Mouse (Mus musculus): ENCODE results near the gene Nhs. TPM values are rescaled to one million over a fixed set of nuclear protein-coding genes. Genes with fewer than 3 reads are reported as not detected.

Nhs gene
- total RNA-seq (2014; fragmentation: Nextera tagmentation) (not detected in 2 replicates), total RNA-seq (2017) (under 0.01 and 0.06 TPM in 2 replicates), polyA plus RNA-seq (2012) (not detected in 2 replicates)

DNA sequence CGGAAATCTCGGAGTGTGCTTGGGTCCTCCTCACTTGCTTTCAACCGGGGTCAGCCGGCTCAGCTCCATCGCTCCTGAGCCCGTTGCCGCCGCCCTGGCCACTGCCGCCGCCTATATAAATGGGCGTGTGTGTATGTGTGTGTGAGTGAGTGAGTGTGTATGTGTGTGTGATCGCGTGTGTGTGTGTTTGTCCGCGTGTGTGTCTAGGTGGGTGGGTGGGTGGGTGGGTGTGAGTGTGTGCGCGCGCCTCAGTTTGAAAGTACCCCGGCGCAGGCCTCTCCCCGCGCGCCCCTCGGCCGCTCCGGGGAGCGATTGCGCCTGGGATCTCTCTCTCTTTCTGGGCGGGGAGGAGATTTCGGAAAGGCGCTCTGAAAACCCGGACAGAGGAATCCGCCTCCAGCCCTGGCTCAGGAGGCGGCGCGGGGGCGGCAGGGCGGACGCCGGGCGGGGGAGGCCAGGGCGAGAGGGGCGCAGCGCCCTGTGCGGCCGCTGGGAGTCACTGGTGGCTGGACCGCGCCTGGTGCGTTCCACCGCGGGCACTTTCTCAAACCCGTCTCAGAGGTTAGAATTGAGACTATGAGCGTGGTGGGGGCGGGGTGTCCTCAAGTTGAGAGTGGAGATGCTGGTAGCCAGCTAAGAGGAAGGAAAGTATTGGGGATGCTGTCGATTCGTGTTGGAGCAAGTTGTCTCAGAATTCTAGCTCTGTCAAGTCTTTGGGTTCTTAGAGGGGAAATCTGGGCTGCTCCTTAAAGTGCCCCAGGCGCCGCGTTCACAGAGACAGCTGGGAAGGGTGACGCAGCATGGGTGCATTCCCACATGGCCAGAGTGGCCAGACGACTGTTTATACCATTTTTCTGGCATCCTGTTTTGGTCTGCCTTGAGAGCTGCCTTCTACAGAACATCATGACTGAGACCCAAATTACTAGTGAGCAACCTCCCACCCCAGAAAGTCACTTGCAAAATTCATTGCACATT, at the start of gene Nhs:
Gene Nhs (minus strand): TSS at position 94 of the 975 bp plus-strand sequence.
- Histone ChIP-seq H3K4me1 (ENCODE audit: insufficient read depth, low read depth, low read length) (no peaks in the 10 kb centered on the region), H3K4me3 (ENCODE audit: low read depth, low read length) (no peak within 1 kb of the TSS), H3K9me3 (replicated peaks) (no peaks in the 10 kb centered on the region), H3K36me3 (replicated peaks) (no peaks in the 10 kb centered on the region), H3K27me3 (ENCODE audit: insufficient read depth, low read length) (peaks cover 14% of the 10 kb centered on the region; the same call in 1 of the 2 replicates)
- TF ChIP-seq CTCF (IDR thresholded peaks at IDR 0.05; ENCODE audit: low read depth, low read length) (no peak), POLR2AphosphoS5 (IDR thresholded peaks at IDR 0.05; ENCODE audit: insufficient replicate concordance, low read depth, low read length) (no peak), GATA2 (IDR thresholded peaks at IDR 0.05; ENCODE audit: borderline replicate concordance, low read depth, low read length) (no peak), TAL1 (conservative IDR thresholded peaks at IDR 0.05; ENCODE audit: low read depth, low read length) (no peak), GATA1 (IDR thresholded peaks at IDR 0.05; ENCODE audit: borderline replicate concordance, low read length) (no peak)
- ATAC-seq (ENCODE audit: extremely low read depth, insufficient number of reproducible peaks, low FRiP score, poor library complexity, severe bottlenecking) (no peak), DNase-seq (ENCODE audit: low spot score) (no peak)

DNA sequence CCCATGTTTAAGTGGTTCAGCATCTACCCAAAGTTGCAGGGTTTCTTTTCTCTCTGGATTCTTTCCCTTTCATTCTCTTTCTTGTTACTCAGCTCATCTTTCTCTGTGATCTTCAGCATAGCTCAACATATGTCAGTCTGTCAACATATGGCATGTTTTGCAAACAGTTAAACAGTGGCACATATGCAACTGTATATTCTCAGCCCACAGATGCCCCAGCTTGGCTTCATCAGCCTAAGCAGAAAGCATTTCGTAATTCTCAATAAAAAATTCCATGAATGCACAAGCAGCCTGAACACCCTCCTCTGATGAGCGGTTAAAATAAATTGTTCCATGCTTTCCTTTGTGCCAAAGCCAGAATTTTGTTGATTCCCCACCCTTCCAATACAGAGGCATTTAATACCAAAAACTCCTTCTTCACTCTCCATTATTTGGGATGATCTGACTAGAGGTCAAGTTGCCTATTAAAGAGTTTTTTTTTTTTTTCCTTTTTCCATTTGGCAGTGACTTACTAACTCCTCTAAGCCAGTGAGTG, 46.9 kb upstream of the Nhs start:
- DNase-seq (ENCODE audit: low spot score): no peak
- Histone ChIP-seq H3K9me3 (replicated peaks) (no peaks in the 10 kb centered on the region), H3K27me3 (ENCODE audit: insufficient read depth, low read length) (no peaks in the 10 kb centered on the region), H3K4me3 (ENCODE audit: low read depth, low read length) (no peak overlapping the region), H3K36me3 (replicated peaks) (no peaks in the 10 kb centered on the region), H3K4me1 (ENCODE audit: insufficient read depth, low read depth, low read length) (no peaks in the 10 kb centered on the region)
- no peak for TF ChIP-seq GATA2 (IDR thresholded peaks at IDR 0.05; ENCODE audit: borderline replicate concordance, low read depth, low read length)
- no peak for TF ChIP-seq POLR2AphosphoS5 (IDR thresholded peaks at IDR 0.05; ENCODE audit: insufficient replicate concordance, low read depth, low read length)
- TF ChIP-seq TAL1 (conservative IDR thresholded peaks at IDR 0.05; ENCODE audit: low read depth, low read length): no peak
- TF ChIP-seq GATA1 (IDR thresholded peaks at IDR 0.05; ENCODE audit: borderline replicate concordance, low read length): no peak
- no peak for TF ChIP-seq CTCF (IDR thresholded peaks at IDR 0.05; ENCODE audit: low read depth, low read length)
- ATAC-seq (ENCODE audit: extremely low read depth, insufficient number of reproducible peaks, low FRiP score, poor library complexity, severe bottlenecking): no peak

GRCm38 (mm10) chrX:162158743-162159636, 540 bp downstream of the Nhs start:
- ATAC-seq (ENCODE audit: extremely low read depth, insufficient number of reproducible peaks, low FRiP score, poor library complexity, severe bottlenecking) (no peak), DNase-seq (ENCODE audit: low spot score) (no peak)
- Histone ChIP-seq H3K27me3 (ENCODE audit: insufficient read depth, low read length) (peaks cover 14% of the 10 kb centered on the region; the same call in 1 of the 2 replicates), H3K4me3 (ENCODE audit: low read depth, low read length) (no peak overlapping the region), H3K36me3 (replicated peaks) (no peaks in the 10 kb centered on the region), H3K9me3 (replicated peaks) (no peaks in the 10 kb centered on the region), H3K4me1 (ENCODE audit: insufficient read depth, low read depth, low read length) (no peaks in the 10 kb centered on the region)
- no peak for TF ChIP-seq TAL1 (conservative IDR thresholded peaks at IDR 0.05; ENCODE audit: low read depth, low read length)
- no peak for TF ChIP-seq POLR2AphosphoS5 (IDR thresholded peaks at IDR 0.05; ENCODE audit: insufficient replicate concordance, low read depth, low read length)
- no peak for TF ChIP-seq GATA2 (IDR thresholded peaks at IDR 0.05; ENCODE audit: borderline replicate concordance, low read depth, low read length)
- TF ChIP-seq GATA1 (IDR thresholded peaks at IDR 0.05; ENCODE audit: borderline replicate concordance, low read length): no peak
- TF ChIP-seq CTCF (IDR thresholded peaks at IDR 0.05; ENCODE audit: low read depth, low read length): no peak

GRCm38 (mm10) chrX:162158142-162158541, 1.4 kb downstream of the Nhs start:
- ATAC-seq (ENCODE audit: extremely low read depth, insufficient number of reproducible peaks, low FRiP score, poor library complexity, severe bottlenecking): no peak
- H3K9me3 ChIP-seq (replicated peaks): no peaks in the 10 kb centered on the region
- peaks cover 14% of the 10 kb centered on the region; the same call in 1 of the 2 replicates for H3K27me3 ChIP-seq (ENCODE audit: insufficient read depth, low read length)
- H3K4me1 ChIP-seq (ENCODE audit: insufficient read depth, low read depth, low read length): no peaks in the 10 kb centered on the region
- DNase-seq (ENCODE audit: low spot score): no peak
- TF ChIP-seq POLR2AphosphoS5 (IDR thresholded peaks at IDR 0.05; ENCODE audit: insufficient replicate concordance, low read depth, low read length) (no peak), CTCF (IDR thresholded peaks at IDR 0.05; ENCODE audit: low read depth, low read length) (no peak), GATA2 (IDR thresholded peaks at IDR 0.05; ENCODE audit: borderline replicate concordance, low read depth, low read length) (no peak), TAL1 (conservative IDR thresholded peaks at IDR 0.05; ENCODE audit: low read depth, low read length) (no peak), GATA1 (IDR thresholded peaks at IDR 0.05; ENCODE audit: borderline replicate concordance, low read length) (no peak)
- H3K36me3 ChIP-seq (replicated peaks): no peaks in the 10 kb centered on the region
- no peak overlapping the region for H3K4me3 ChIP-seq (ENCODE audit: low read depth, low read length)

GRCm38 (mm10) chrX:162137807-162138206, 21.7 kb downstream of the Nhs start:
- H3K9me3 ChIP-seq (replicated peaks): no peaks in the 10 kb centered on the region
- H3K4me1 ChIP-seq (ENCODE audit: insufficient read depth, low read depth, low read length): no peaks in the 10 kb centered on the region
- H3K27me3 ChIP-seq (ENCODE audit: insufficient read depth, low read length): no peaks in the 10 kb centered on the region
- no peaks in the 10 kb centered on the region for H3K36me3 ChIP-seq (replicated peaks)
- H3K4me3 ChIP-seq (ENCODE audit: low read depth, low read length): no peak overlapping the region
- TF ChIP-seq CTCF (IDR thresholded peaks at IDR 0.05; ENCODE audit: low read depth, low read length): no peak
- TF ChIP-seq POLR2AphosphoS5 (IDR thresholded peaks at IDR 0.05; ENCODE audit: insufficient replicate concordance, low read depth, low read length): no peak
- no peak for TF ChIP-seq GATA2 (IDR thresholded peaks at IDR 0.05; ENCODE audit: borderline replicate concordance, low read depth, low read length)
- TF ChIP-seq TAL1 (conservative IDR thresholded peaks at IDR 0.05; ENCODE audit: low read depth, low read length): no peak
- TF ChIP-seq GATA1 (IDR thresholded peaks at IDR 0.05; ENCODE audit: borderline replicate concordance, low read length): no peak
- ATAC-seq (ENCODE audit: extremely low read depth, insufficient number of reproducible peaks, low FRiP score, poor library complexity, severe bottlenecking) (no peak), DNase-seq (ENCODE audit: low spot score) (no peak)

Data from G1E (cell line).